Mouse (Mus musculus): ENCODE measurements around the gene Borcs7.

DNA sequence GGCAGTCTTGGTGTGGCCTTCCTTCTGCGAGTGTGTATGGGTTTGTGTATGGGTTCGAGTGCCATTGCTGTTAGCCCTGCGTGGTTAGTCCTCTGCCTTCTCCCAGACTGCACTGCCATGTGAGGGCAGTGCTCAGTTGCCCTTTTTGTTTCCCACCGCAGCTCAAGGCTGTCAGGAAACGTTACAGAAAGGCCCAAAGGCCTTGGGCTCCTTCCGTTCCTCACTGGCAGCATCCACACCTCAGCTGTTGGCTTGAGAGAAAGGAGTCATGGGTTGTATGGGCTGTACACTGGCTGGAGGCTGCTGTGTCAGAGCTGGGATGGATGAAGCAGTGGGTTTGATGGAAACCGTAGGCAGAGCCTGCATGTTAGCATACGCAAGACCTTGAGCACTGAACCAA is 48.9 kb upstream of the Borcs7 start:
- no peak for TF ChIP-seq POLR2A (IDR thresholded peaks at IDR 0.05; ENCODE audit: insufficient read length, low read depth)
- no peak for TF ChIP-seq USF1 (IDR thresholded peaks at IDR 0.05; ENCODE audit: low read depth)
- no peak for TF ChIP-seq TCF12 (IDR thresholded peaks at IDR 0.05; ENCODE audit: insufficient read depth, poor library complexity, severe bottlenecking)
- no peak for TF ChIP-seq POLR2AphosphoS2 (IDR thresholded peaks at IDR 0.05; ENCODE audit: insufficient read length, low read depth)
- TF ChIP-seq E2F4 (IDR thresholded peaks at IDR 0.05; ENCODE audit: insufficient read depth) = no peak
- TF ChIP-seq MAX (IDR thresholded peaks at IDR 0.05; ENCODE audit: low read depth) = no peak
- TF ChIP-seq CEBPB (IDR thresholded peaks at IDR 0.05; ENCODE audit: insufficient read depth, poor library complexity, severe bottlenecking) = no peak

Data from myocyte (in vitro differentiated cells).